Mouse (Mus musculus) heart, postnatal 36 days (tissue): ENCODE results near the gene Dppa3. TPM values are rescaled to one million over a fixed set of nuclear protein-coding genes. Genes with fewer than 3 reads are reported as not detected.
"Not testable (repeated sequence)": the region's sequence is repeated elsewhere in the genome, so short reads cannot be mapped to it uniquely, and the experiment has no call there.

Experiments
- DNase-seq, 2 experiments: peaks; one replicate each; pipeline ENCODE4 v3.0.0; 2021 to 2022
- intact Hi-C: fragments of 180-260 bp; cut with DNase I; formaldehyde crosslinking; loops from one replicate; pipeline ENCODE4 v1.15.1; 2025
- total RNA-seq, 2 experiments: library from RNA; stranded (reverse); gene quantifications; 2 replicates each; pipeline ENCODE4 v1.2.3; 2021

Dppa3 gene
- total RNA-seq, 2 experiments from 2014 or later = not detected

GRCm38 (mm10) chr6:122608434-122609376, 17.5 kb upstream of the Dppa3 start:
- intact Hi-C loops = no loop called here
- no peak for DNase-seq

- no peak for DNase-seq
- intact Hi-C loops = no loop called here
These were observed 16.9 kb upstream of the Dppa3 start for GRCm38 (mm10) chr6:122609377-122609728.

GRCm38 (mm10) chr6:122609771-122610170, 16.4 kb upstream of the Dppa3 start, which contains the start of gene Gdf3:
Gdf3 (minus strand) TSS chr6:122610087.
- intact Hi-C loops = no loop called here
- no peak for DNase-seq

GRCm38 (mm10) chr6:122612426-122612825, 13.8 kb upstream of the Dppa3 start:
- intact Hi-C loops = no loop called here
- no peak for DNase-seq

- no peak for DNase-seq
- intact Hi-C loops = no loop called here
These were observed 12.2 kb upstream of the Dppa3 start for GRCm38 (mm10) chr6:122614047-122614446.

GRCm38 (mm10) chr6:122616022-122616421, 10.2 kb upstream of the Dppa3 start:
- intact Hi-C loops = no loop called here
- no peak for DNase-seq

- intact Hi-C loops = no loop called here
- DNase-seq = no peak
These were observed 5.1 kb upstream of the Dppa3 start for GRCm38 (mm10) chr6:122621066-122621465.

GRCm38 (mm10) chr6:122624480-122624879, 1.7 kb upstream of the Dppa3 start:
- no peak for DNase-seq
- intact Hi-C loops = no loop called here

- DNase-seq = no peak
- intact Hi-C loops = no loop called here
These were observed 1.1 kb upstream of the Dppa3 start for GRCm38 (mm10) chr6:122625156-122625555.

- DNase-seq = no peak
- intact Hi-C loops = no loop called here
These were observed 1.4 kb downstream of the Dppa3 start for GRCm38 (mm10) chr6:122627469-122628108.

- peak; percentile 30 to 35 for DNase-seq
- intact Hi-C loops = loop anchor here (1.0 to 2.0 kb wide), 2 partner anchors 38 to 77 kb away; no protein-coding TSS in a partner anchor
These were observed 7.2 kb downstream of the Dppa3 start for GRCm38 (mm10) chr6:122633411-122633810.

GRCm38 (mm10) chr6:122635315-122635714, 9.1 kb downstream of the Dppa3 start:
- DNase-seq = no peak
- intact Hi-C loops = no loop called here

GRCm38 (mm10) chr6:122636666-122637065, 10.5 kb downstream of the Dppa3 start:
- no peak for DNase-seq

GRCm38 (mm10) chr6:122637566-122637965, 11.4 kb downstream of the Dppa3 start:
- intact Hi-C loops, DNase-seq: not testable (repeated sequence)

More at GRCm38 (mm10) chr6:122636666-122637065, 10.5 kb downstream of the Dppa3 start:
- intact Hi-C loops = no loop called here

- DNase-seq, intact Hi-C loops: not testable (repeated sequence)
These were observed 18.0 kb downstream of the Dppa3 start for GRCm38 (mm10) chr6:122644196-122644595.

GRCm38 (mm10) chr6:122649903-122650302, 23.7 kb downstream of the Dppa3 start:
- DNase-seq = no peak
- intact Hi-C loops = no loop called here

- intact Hi-C loops = no loop called here
- no peak for DNase-seq
These were observed 24.3 kb downstream of the Dppa3 start for GRCm38 (mm10) chr6:122650398-122650980.

GRCm38 (mm10) chr6:122654301-122654700, 28.1 kb downstream of the Dppa3 start:
- intact Hi-C loops = no loop called here
- DNase-seq = peak in 1 of 2 experiments; percentile 18

- intact Hi-C loops = no loop called here
These were observed 31.4 kb downstream of the Dppa3 start for GRCm38 (mm10) chr6:122657630-122658029.

GRCm38 (mm10) chr6:122659567-122659966, 33.4 kb downstream of the Dppa3 start:
- DNase-seq = no peak

More at GRCm38 (mm10) chr6:122657630-122658029, 31.4 kb downstream of the Dppa3 start:
- no peak for DNase-seq

More at GRCm38 (mm10) chr6:122659567-122659966, 33.4 kb downstream of the Dppa3 start:
- intact Hi-C loops = no loop called here
